Mouse (Mus musculus) macrophage (primary cell): ENCODE data around the gene Dnajc5. TPM values are rescaled to one million over a fixed set of nuclear protein-coding genes. Genes with fewer than 3 reads are reported as not detected.

ENCODE experiments used
- H3K27ac ChIP-seq: fragments of 350-480 bp; formaldehyde crosslinking; 2 replicates; pipeline ENCODE4 v1.9.0; 2021
- H3K36me3 ChIP-seq: fragments of 350-480 bp; formaldehyde crosslinking; 2 replicates; pipeline ENCODE4 v1.9.0; 2021; ENCODE audit errors: inconsistent target
- H3K4me3 ChIP-seq: fragments of 350-480 bp; formaldehyde crosslinking; 2 replicates; pipeline ENCODE4 v1.9.0; 2021; ENCODE audit errors: inconsistent target
- H3K79me2 ChIP-seq: fragments of 350-480 bp; formaldehyde crosslinking; 2 replicates; pipeline ENCODE4 v1.9.0; 2021; ENCODE audit errors: inconsistent target
- WGBS: methylation state at CpG from one replicate; pipeline ENCODE4 v1.1.7; 2026; ENCODE audit warnings: inconsistent platforms; ENCODE audit not compliant: missing documents; 5-methylcytosine and 5-hydroxymethylcytosine counted together
- polyA plus RNA-seq: library from polyadenylated mRNA; stranded (reverse); fragments of 250-400 nt; gene quantifications from 3 replicates; pipeline ENCODE4 v1.2.4, GENCODE M21; 2018; ENCODE audit warnings: inconsistent platforms

Gene Dnajc5
- polyA plus RNA-seq, 1 experiment from 2014 or later: 50.7 TPM

- 86% methylated on average over 26 of the region's 26 CpGs for WGBS
- Histone ChIP-seq H3K79me2 (peaks cover 20% of the 10 kb centered on the region), H3K36me3 (no peaks in the 10 kb centered on the region; the same call in 1 of the 2 replicates), H3K27ac (no peak overlapping the region), H3K4me3 (no peak overlapping the region)
Observed at GRCm38 (mm10) chr2:181494266-181494945, 25.9 kb upstream of the Dnajc5 start.

- H3K27ac ChIP-seq: peak overlapping the region; percentile 70; the same call in 1 of the 2 replicates
- 0% methylated on average over 5 of the region's 8 CpGs for WGBS
- peaks cover 35% of the 10 kb centered on the region for H3K79me2 ChIP-seq
- H3K36me3 ChIP-seq: peaks cover 11% of the 10 kb centered on the region; the same call in 1 of the 2 replicates
- H3K4me3 ChIP-seq: 0 out of 2 replicates have a peak overlapping the region, but pooled peaks have one; percentile 86
Observed at GRCm38 (mm10) chr2:181495845-181496244, 24.4 kb upstream of the Dnajc5 start.

GRCm38 (mm10) chr2:181496281-181496680 lies 24.0 kb upstream of the Dnajc5 start:
- Histone ChIP-seq H3K36me3 (peaks cover 16% of the 10 kb centered on the region; the same call in 1 of the 2 replicates), H3K4me3 (peak overlapping the region; percentile 86), H3K79me2 (peaks cover 39% of the 10 kb centered on the region), H3K27ac (peak overlapping the region; percentile 70)
- WGBS: 0% methylated on average over 8 of the region's 8 CpGs

GRCm38 (mm10) chr2:181496831-181497547 lies 23.3 kb upstream of the Dnajc5 start, which contains the start of gene Tpd52l2:
Gene Tpd52l2, plus strand, starts transcription at chr2:181497142.
- WGBS: under 1% methylated on average over 46 of the region's 46 CpGs
- peaks cover 41% of the 10 kb centered on the region for H3K79me2 ChIP-seq

GRCm38 (mm10) chr2:181497548-181497875 lies 22.8 kb upstream of the Dnajc5 start:
- WGBS: 2% methylated on average over 12 of the region's 12 CpGs
- Histone ChIP-seq H3K4me3 (peak overlapping the region; percentile 86), H3K79me2 (peaks cover 44% of the 10 kb centered on the region), H3K27ac (peak overlapping the region; percentile 70), H3K36me3 (peaks cover 28% of the 10 kb centered on the region)

More at GRCm38 (mm10) chr2:181496831-181497547, 23.3 kb upstream of the Dnajc5 start, which contains the start of gene Tpd52l2:
- H3K27ac ChIP-seq: peak within 1 kb of the TSS; percentile 70
- H3K4me3 ChIP-seq: peak within 1 kb of the TSS; percentile 86
- H3K36me3 ChIP-seq: peaks cover 23% of the 10 kb centered on the region

GRCm38 (mm10) chr2:181498644-181499043 lies 21.6 kb upstream of the Dnajc5 start:
- Histone ChIP-seq H3K79me2 (peaks cover 46% of the 10 kb centered on the region), H3K27ac (no peak overlapping the region), H3K36me3 (peaks cover 39% of the 10 kb centered on the region), H3K4me3 (no peak overlapping the region)
- WGBS: 75% methylated on average over 4 of the region's 4 CpGs

- no peak overlapping the region for H3K4me3 ChIP-seq
- peaks cover 78% of the 10 kb centered on the region for H3K36me3 ChIP-seq
- H3K27ac ChIP-seq: no peak overlapping the region
- 91% methylated on average over 2 of the region's 2 CpGs for WGBS
- H3K79me2 ChIP-seq: no peaks in the 10 kb centered on the region
Observed at GRCm38 (mm10) chr2:181509191-181509590, 11.1 kb upstream of the Dnajc5 start.

- WGBS: 90% methylated on average over 7 of the region's 8 CpGs
- no peak overlapping the region for H3K4me3 ChIP-seq
- H3K79me2 ChIP-seq: no peaks in the 10 kb centered on the region
- H3K27ac ChIP-seq: no peak overlapping the region
- H3K36me3 ChIP-seq: peaks cover 85% of the 10 kb centered on the region
Observed at GRCm38 (mm10) chr2:181511231-181511630, 9.1 kb upstream of the Dnajc5 start.

- H3K36me3 ChIP-seq: peaks cover 28% of the 10 kb centered on the region; the same call in 1 of the 2 replicates
- peaks cover 35% of the 10 kb centered on the region for H3K79me2 ChIP-seq
- peak overlapping the region; percentile 84 for H3K27ac ChIP-seq
- H3K4me3 ChIP-seq: peak overlapping the region; percentile 65
- WGBS: 82% methylated on average over 3 of the region's 3 CpGs
Observed at GRCm38 (mm10) chr2:181519201-181519600, 1.1 kb upstream of the Dnajc5 start.

- peak overlapping the region; percentile 69 for H3K4me3 ChIP-seq
- peak overlapping the region; percentile 40; the same call in 1 of the 2 replicates for H3K27ac ChIP-seq
- 0% methylated on average over 17 of the region's 17 CpGs for WGBS
- peaks cover 51% of the 10 kb centered on the region for H3K79me2 ChIP-seq
- H3K36me3 ChIP-seq: 0 out of 2 replicates have a peak, but pooled peaks cover 16% of the 10 kb centered on the region
Observed at GRCm38 (mm10) chr2:181520936-181521227, 597 bp downstream of the Dnajc5 start.

- 0 out of 2 replicates have a peak, but pooled peaks cover 10% of the 10 kb centered on the region for H3K36me3 ChIP-seq
Observed at GRCm38 (mm10) chr2:181521491-181521890, 1.2 kb downstream of the Dnajc5 start.

GRCm38 (mm10) chr2:181522811-181523210 lies 2.5 kb downstream of the Dnajc5 start:
- no peak overlapping the region for H3K27ac ChIP-seq
- H3K36me3 ChIP-seq: no peaks in the 10 kb centered on the region
- WGBS: 59% methylated on average over 5 of the region's 5 CpGs
- no peak overlapping the region for H3K4me3 ChIP-seq
- peaks cover 71% of the 10 kb centered on the region for H3K79me2 ChIP-seq

More at GRCm38 (mm10) chr2:181521491-181521890, 1.2 kb downstream of the Dnajc5 start:
- Histone ChIP-seq H3K4me3 (peak overlapping the region; percentile 69), H3K27ac (peak overlapping the region; percentile 40; the same call in 1 of the 2 replicates), H3K79me2 (peaks cover 58% of the 10 kb centered on the region)
- WGBS: 55% methylated on average over 10 of the region's 10 CpGs

- Histone ChIP-seq H3K27ac (no peak overlapping the region), H3K36me3 (peaks cover 2% of the 10 kb centered on the region; the same call in 1 of the 2 replicates), H3K4me3 (no peak overlapping the region), H3K79me2 (peaks cover 98% of the 10 kb centered on the region)
- whole genome bisulfite sequencing: 94% methylated on average over 5 of the region's 5 CpGs
Observed at GRCm38 (mm10) chr2:181525526-181525925, 5.2 kb downstream of the Dnajc5 start.

GRCm38 (mm10) chr2:181529076-181529475 lies 8.8 kb downstream of the Dnajc5 start:
- Histone ChIP-seq H3K27ac (no peak overlapping the region), H3K36me3 (peaks cover 6% of the 10 kb centered on the region; the same call in 1 of the 2 replicates), H3K4me3 (no peak overlapping the region), H3K79me2 (peaks cover 100% of the 10 kb centered on the region)
- WGBS: 100% methylated on average over 1 of the region's 1 CpGs

GRCm38 (mm10) chr2:181532589-181532988 lies 12.3 kb downstream of the Dnajc5 start:
- Histone ChIP-seq H3K36me3 (peaks cover 6% of the 10 kb centered on the region; the same call in 1 of the 2 replicates), H3K4me3 (no peak overlapping the region), H3K27ac (no peak overlapping the region), H3K79me2 (peaks cover 94% of the 10 kb centered on the region)
- WGBS: 88% methylated on average over 3 of the region's 3 CpGs
